Mouse (Mus musculus) liver, embryonic 16.5 days (tissue): ENCODE results near the gene Tmem200c. TPM values are rescaled to one million over a fixed set of nuclear protein-coding genes. Genes with fewer than 3 reads are reported as not detected.

Experiments used
- ATAC-seq: fragments of 200-750 bp; cut with Nextera tagmentation; 2 replicates; pipeline ENCODE4 v1.8.0; 2017; ENCODE audit warnings: low read depth, mild to moderate bottlenecking, moderate number of reproducible peaks, moderate library complexity
- H3K27ac ChIP-seq: fragments of 300-500 bp; sonication (generic); 2 replicates; pipeline ENCODE4 v1.5.1; 2014; ENCODE audit warnings: mild to moderate bottlenecking, low read length
- H3K27me3 ChIP-seq: fragments of 300-500 bp; sonication (generic); 2 replicates; pipeline ENCODE4 v1.6.1; 2014; ENCODE audit warnings: low read depth, low read length, mixed read lengths; ENCODE audit not compliant: control insufficient read depth, insufficient read depth
- H3K36me3 ChIP-seq: fragments of 300-500 bp; sonication (generic); 2 replicates; pipeline ENCODE4 v1.6.1; 2014; ENCODE audit warnings: mild to moderate bottlenecking; ENCODE audit not compliant: control insufficient read depth, insufficient read depth
- H3K4me1 ChIP-seq: fragments of 300-500 bp; sonication (generic); 2 replicates; pipeline ENCODE4 v1.6.1; 2014; ENCODE audit warnings: low read depth, low read length, mixed read lengths; ENCODE audit not compliant: control insufficient read depth
- H3K4me2 ChIP-seq: fragments of 300-500 bp; sonication (generic); 2 replicates; pipeline ENCODE4 v1.6.1; 2014; ENCODE audit warnings: low read depth, low read length, mixed read lengths
- H3K4me3 ChIP-seq: fragments of 300-500 bp; sonication (generic); 2 replicates; pipeline ENCODE4 v1.5.1; 2014; ENCODE audit warnings: low read depth, mild to moderate bottlenecking, low read length
- H3K9ac ChIP-seq: fragments of 300-500 bp; sonication (generic); 2 replicates; pipeline ENCODE4 v1.6.1; 2014; ENCODE audit warnings: low read depth, low read length
- H3K9me3 ChIP-seq: fragments of 300-500 bp; sonication (generic); replicated peaks from 2 replicates; pipeline ENCODE4 v1.6.1; 2016; ENCODE audit warnings: low read length; ENCODE audit not compliant: control insufficient read depth
- WGBS: fragments of 180-500 bp; shearing (Covaris S2); extraction: QIAGEN DNeasy Blood & Tissue Kit; methylation state at CpG from one replicate; pipeline ENCODE4 v1.1.7; 2014; ENCODE audit not compliant: insufficient replicate concordance; 5-methylcytosine and 5-hydroxymethylcytosine counted together
- polyA plus RNA-seq: library from polyadenylated mRNA; unstranded; fragments of >200 nt; fragmentation: Nextera tagmentation; extraction: Ambion mirVana; gene quantifications from 2 replicates; pipeline ENCODE4 v1.2.1, GENCODE M21; 2015

Gene Tmem200c
- polyA plus RNA-seq, 1 experiment from 2014 or later: not detected

DNA sequence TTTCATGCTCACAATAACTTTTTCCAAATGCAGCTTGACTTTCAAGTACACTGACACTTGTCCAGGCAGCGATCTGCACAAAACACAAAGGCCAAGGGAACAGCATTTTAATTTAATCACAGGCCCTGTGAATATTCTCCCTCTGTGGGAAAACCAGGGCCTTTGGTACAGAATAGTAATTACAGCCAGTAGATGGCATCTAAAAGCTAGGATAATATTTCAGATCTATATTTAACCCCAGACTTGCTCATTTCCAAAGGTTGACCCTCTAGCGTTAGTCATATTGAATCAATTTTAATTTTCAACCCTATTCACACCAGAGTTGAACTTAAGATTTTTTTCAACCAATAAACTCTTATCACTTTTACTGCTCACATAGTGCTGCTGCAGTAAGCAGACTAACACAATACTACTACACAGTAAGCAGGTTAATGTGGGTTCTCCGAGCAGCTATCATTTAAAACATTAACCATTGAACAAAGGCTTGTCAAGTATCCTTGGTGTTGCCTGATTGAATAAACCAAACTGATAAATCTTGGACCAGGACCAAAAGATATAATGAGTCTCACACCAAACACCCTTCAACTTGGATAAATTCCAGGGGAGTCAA lies 57.2 kb downstream of the Tmem200c start:
- Histone ChIP-seq H3K36me3 (no peaks in the 10 kb centered on the region), H3K9ac (no peak overlapping the region), H3K4me3 (no peak overlapping the region), H3K4me2 (no peak overlapping the region), H3K9me3 (no peaks in the 10 kb centered on the region), H3K27me3 (no peaks in the 10 kb centered on the region), H3K4me1 (no peaks in the 10 kb centered on the region), H3K27ac (no peak overlapping the region)
- no peak for ATAC-seq
- WGBS: 64% methylated on average over 3 of the region's 3 CpGs

DNA sequence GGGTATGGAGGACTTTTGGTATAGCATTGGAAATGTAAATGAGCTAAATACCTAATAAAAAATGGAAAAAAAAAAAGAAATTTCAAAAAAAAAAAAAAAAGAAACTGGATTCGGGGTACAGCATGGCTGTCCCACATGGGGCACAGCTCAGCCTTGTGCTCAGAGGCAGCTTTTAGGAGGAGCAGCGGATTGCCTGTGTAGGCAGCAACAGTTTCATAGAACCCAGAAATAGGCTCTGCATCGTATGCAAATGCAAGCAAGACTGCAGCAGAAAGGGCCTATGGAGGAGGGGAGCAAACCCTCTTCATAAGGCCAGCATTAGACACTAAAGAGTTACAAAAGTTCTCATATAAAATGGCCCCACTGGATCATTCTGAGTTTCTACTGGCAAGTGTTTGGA lies 64.2 kb downstream of the Tmem200c start:
- Histone ChIP-seq H3K9me3 (no peaks in the 10 kb centered on the region), H3K4me3 (no peak overlapping the region), H3K36me3 (no peaks in the 10 kb centered on the region), H3K27ac (no peak overlapping the region), H3K9ac (no peak overlapping the region), H3K4me2 (no peak overlapping the region), H3K27me3 (no peaks in the 10 kb centered on the region), H3K4me1 (no peaks in the 10 kb centered on the region)
- WGBS: 55% methylated on average over 3 of the region's 3 CpGs
- ATAC-seq: no peak

Other genes starting within 250 kb of the Tmem200c start
- 7.4 and 8.5 TPM in 2 replicates for gene Epb41l3, start 249.1 kb downstream of the Tmem200c start, polyA plus RNA-seq